Mouse (Mus musculus): Measurements from ENCODE around the gene Lpar6. TPM values are rescaled to one million over a fixed set of nuclear protein-coding genes. Genes with fewer than 3 reads are reported as not detected.

The Lpar6 gene
- polyA plus RNA-seq, 1 experiment from 2014 or later = 4.6 TPM

DNA sequence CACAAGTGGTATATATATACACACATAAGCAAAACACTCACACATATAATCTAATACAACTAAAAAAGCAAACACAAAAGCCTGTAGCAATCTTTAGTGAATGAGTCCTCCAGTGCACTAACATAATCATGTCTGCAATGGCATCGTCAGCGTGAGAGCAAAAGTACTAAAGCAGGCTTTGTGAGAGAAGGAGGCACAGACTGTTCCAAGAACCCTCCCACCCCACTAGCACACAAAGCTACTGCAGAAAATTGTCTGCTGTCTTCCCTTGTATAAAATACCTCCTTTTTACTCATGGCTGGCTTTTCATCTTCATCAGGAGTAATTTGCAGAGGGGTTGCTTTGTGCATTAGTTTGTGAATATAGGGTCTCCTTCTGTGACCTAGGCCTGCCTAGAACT lies 14.6 kb downstream of the Lpar6 start:
- H3K27ac ChIP-seq = no peak overlapping the region
- H3K36me3 ChIP-seq (replicated peaks; ENCODE audit: control insufficient read depth, insufficient read depth) = peaks cover 8% of the 10 kb centered on the region; the same call in 1 of the 2 replicates
- no peak overlapping the region for H3K4me3 ChIP-seq (replicated peaks; ENCODE audit: low read length)
- no peak overlapping the region for H3K9ac ChIP-seq
- no peak overlapping the region for H3K4me2 ChIP-seq (replicated peaks)
- no peaks in the 10 kb centered on the region for H3K4me1 ChIP-seq (replicated peaks; ENCODE audit: control insufficient read depth, insufficient read depth, low read length)
- no peak for DNase-seq (ENCODE audit: low spot score)
- H3K9me3 ChIP-seq (ENCODE audit: control insufficient read depth, low read length) = no peaks in the 10 kb centered on the region
- no peak for ATAC-seq (ENCODE audit: low FRiP score)
- H3K27me3 ChIP-seq (ENCODE audit: control insufficient read depth, insufficient read depth, low read length) = no peaks in the 10 kb centered on the region
- 44% methylated on average over 2 of the region's 2 CpGs for WGBS

DNA sequence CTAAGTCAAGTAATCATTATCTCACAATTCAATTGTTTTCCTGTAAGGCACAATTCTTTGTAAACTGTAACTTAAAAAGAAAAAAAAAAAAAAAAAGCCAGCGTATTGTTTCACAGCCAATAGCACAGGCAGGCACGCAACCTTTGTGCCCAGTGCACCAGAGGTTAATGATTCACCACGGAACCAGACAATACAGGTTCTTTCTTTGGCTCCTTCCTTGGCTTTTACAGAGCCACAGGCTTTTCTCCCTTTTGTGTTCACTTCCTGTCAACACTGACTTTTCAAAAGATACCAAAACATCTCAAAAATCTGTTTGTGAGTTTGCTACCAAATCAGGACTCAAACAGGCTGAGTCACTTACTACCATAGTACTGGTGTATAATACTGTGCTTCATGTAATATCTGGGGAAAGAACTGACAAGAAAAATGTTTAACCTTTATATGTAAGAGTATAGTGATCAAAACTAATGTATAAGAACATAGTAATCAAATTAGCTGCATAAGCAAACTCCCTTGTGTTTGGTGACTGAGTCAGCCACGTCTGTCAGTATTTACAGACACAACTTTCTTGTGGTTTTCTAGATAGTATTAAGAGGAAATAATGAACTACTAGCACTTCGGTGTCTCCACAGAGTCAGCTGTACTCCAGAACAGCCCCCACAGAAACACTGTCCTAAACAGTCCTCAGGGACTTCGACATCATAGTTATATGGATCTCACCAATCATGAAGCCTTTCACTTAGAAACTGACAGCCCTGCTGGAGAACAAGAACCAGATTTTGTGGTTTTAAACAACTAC lies 16.0 kb downstream of the Lpar6 start:
- no peak for ATAC-seq (ENCODE audit: low FRiP score)

DNA sequence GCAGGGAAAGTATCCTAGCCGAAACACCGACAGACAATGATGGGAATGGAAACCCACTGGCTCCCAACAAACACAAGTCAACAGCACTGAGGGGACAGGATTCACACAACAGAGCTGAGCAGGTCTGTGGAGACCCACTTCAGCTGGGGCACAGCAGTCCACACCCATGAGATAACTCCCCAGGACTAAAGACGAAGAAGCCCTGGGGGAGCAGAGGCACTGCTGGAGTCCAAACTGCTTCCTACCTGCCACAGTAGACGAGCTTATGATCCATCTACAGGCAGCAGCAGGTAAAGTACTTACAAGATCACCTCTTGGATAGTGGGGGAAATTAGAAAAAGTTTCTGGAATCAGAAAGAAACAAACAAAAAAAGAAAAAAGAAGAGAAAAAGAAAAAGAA lies 16.7 kb downstream of the Lpar6 start:
- no peak overlapping the region for H3K4me3 ChIP-seq (replicated peaks; ENCODE audit: low read length)

More for the DNA sequence above, 16.0 kb downstream of the Lpar6 start:
- 20% methylated on average over 6 of the region's 6 CpGs for WGBS
- H3K4me2 ChIP-seq (replicated peaks) = no peak overlapping the region
- no peaks in the 10 kb centered on the region for H3K4me1 ChIP-seq (replicated peaks; ENCODE audit: control insufficient read depth, insufficient read depth, low read length)
- no peak for DNase-seq (ENCODE audit: low spot score)
- H3K9me3 ChIP-seq (ENCODE audit: control insufficient read depth, low read length) = no peaks in the 10 kb centered on the region
- H3K9ac ChIP-seq = no peak overlapping the region
- H3K27me3 ChIP-seq (ENCODE audit: control insufficient read depth, insufficient read depth, low read length) = no peaks in the 10 kb centered on the region
- peaks cover 8% of the 10 kb centered on the region; the same call in 1 of the 2 replicates for H3K36me3 ChIP-seq (replicated peaks; ENCODE audit: control insufficient read depth, insufficient read depth)
- H3K4me3 ChIP-seq (replicated peaks; ENCODE audit: low read length) = no peak overlapping the region
- H3K27ac ChIP-seq = no peak overlapping the region

DNA sequence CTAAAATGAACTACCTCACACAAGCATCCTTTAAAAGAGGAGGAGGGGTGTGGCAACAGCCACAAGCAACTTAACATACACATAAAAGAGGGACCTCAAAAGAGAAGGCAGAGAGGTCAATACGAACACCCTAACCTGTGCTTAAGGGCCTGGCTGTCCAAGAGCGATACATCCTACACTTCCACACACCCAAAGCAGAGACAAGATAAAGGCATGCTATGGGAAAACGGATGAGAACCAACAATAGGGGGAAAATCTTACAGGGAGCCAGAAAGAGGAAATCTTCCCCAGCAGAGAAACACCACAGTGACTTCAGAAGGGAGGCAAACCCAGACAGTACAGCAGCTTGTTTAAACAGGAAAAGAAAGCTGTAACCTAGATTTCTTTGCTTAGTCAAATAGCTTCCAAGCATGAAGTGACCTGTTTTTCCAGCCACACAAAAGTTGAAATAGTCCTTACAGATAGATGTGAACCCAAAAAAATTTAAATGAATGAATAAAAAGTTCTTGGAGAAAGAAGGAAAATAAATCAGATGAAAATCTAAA lies 17.8 kb downstream of the Lpar6 start:
- H3K27me3 ChIP-seq (ENCODE audit: control insufficient read depth, insufficient read depth, low read length) = no peaks in the 10 kb centered on the region
- H3K4me2 ChIP-seq (replicated peaks) = no peak overlapping the region
- DNase-seq (ENCODE audit: low spot score) (no peak), ATAC-seq (ENCODE audit: low FRiP score) (no peak)
- WGBS = 54% methylated on average over 3 of the region's 3 CpGs
- no peak overlapping the region for H3K4me3 ChIP-seq (replicated peaks; ENCODE audit: low read length)
- H3K4me1 ChIP-seq (replicated peaks; ENCODE audit: control insufficient read depth, insufficient read depth, low read length) = no peaks in the 10 kb centered on the region
- H3K9ac ChIP-seq = no peak overlapping the region
- no peaks in the 10 kb centered on the region for H3K9me3 ChIP-seq (ENCODE audit: control insufficient read depth, low read length)
- H3K27ac ChIP-seq = no peak overlapping the region
- peaks cover 13% of the 10 kb centered on the region for H3K36me3 ChIP-seq (replicated peaks; ENCODE audit: control insufficient read depth, insufficient read depth)

More for the DNA sequence above, 16.7 kb downstream of the Lpar6 start:
- H3K36me3 ChIP-seq (replicated peaks; ENCODE audit: control insufficient read depth, insufficient read depth) = peaks cover 8% of the 10 kb centered on the region; the same call in 1 of the 2 replicates
- H3K9me3 ChIP-seq (ENCODE audit: control insufficient read depth, low read length) = no peaks in the 10 kb centered on the region
- DNase-seq (ENCODE audit: low spot score) (no peak), ATAC-seq (ENCODE audit: low FRiP score) (no peak)
- no peaks in the 10 kb centered on the region for H3K27me3 ChIP-seq (ENCODE audit: control insufficient read depth, insufficient read depth, low read length)
- no peak overlapping the region for H3K4me2 ChIP-seq (replicated peaks)
- H3K4me1 ChIP-seq (replicated peaks; ENCODE audit: control insufficient read depth, insufficient read depth, low read length) = no peaks in the 10 kb centered on the region
- WGBS = 43% methylated on average over 4 of the region's 4 CpGs
- H3K27ac ChIP-seq = no peak overlapping the region
- H3K9ac ChIP-seq = no peak overlapping the region

DNA sequence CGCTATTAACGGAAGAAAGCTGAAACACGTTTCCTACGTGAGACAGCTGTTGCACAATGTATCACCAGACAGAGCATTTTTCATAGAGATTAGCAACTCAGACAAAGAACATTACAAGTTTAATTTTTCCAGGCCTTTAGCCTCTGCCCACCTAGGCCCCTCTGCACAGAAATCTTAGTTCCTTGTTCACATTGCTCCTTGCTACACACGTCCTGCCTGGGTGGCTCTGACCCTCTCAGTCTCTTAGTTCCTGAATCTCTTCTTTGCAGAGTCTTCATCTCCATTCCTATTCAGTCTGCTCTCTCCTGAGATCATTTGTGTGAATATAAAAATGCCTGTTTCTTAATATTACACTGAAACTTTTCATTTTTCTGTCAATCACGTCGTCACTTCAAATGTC lies 19.7 kb downstream of the Lpar6 start:
- no peak overlapping the region for H3K9ac ChIP-seq
- H3K36me3 ChIP-seq (replicated peaks; ENCODE audit: control insufficient read depth, insufficient read depth) = peaks cover 10% of the 10 kb centered on the region
- no peak for DNase-seq (ENCODE audit: low spot score)
- 74% methylated on average over 7 of the region's 7 CpGs for WGBS
- H3K27me3 ChIP-seq (ENCODE audit: control insufficient read depth, insufficient read depth, low read length) = no peaks in the 10 kb centered on the region
- H3K4me2 ChIP-seq (replicated peaks) = no peak overlapping the region
- H3K4me3 ChIP-seq (replicated peaks; ENCODE audit: low read length) = no peak overlapping the region
- ATAC-seq (ENCODE audit: low FRiP score) = no peak
- H3K4me1 ChIP-seq (replicated peaks; ENCODE audit: control insufficient read depth, insufficient read depth, low read length) = no peaks in the 10 kb centered on the region
- no peak overlapping the region for H3K27ac ChIP-seq
- H3K9me3 ChIP-seq (ENCODE audit: control insufficient read depth, low read length) = no peaks in the 10 kb centered on the region

DNA sequence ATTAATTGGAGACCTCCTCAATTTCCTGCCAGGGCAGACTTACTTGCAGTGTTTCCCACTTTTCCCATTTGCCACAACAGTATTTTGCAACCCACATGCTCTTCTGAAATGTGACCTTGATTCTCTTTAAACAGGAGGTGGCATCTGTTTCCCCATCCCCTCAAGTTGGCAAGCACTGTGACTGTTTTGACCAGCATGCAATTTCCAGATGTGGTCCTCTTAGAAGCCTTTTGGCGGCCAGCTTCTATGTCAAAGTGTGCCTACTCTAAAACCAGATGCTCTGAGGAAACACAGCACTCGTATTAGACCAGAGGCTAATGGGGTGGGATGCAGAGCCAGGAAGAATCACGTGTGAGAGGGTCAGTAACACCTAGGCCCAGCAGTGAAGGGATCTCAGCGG lies 20.5 kb downstream of the Lpar6 start:
- Histone ChIP-seq H3K4me2 (replicated peaks) (no peak overlapping the region), H3K9ac (no peak overlapping the region), H3K27ac (no peak overlapping the region), H3K4me3 (replicated peaks; ENCODE audit: low read length) (no peak overlapping the region), H3K4me1 (replicated peaks; ENCODE audit: control insufficient read depth, insufficient read depth, low read length) (no peaks in the 10 kb centered on the region), H3K27me3 (ENCODE audit: control insufficient read depth, insufficient read depth, low read length) (no peaks in the 10 kb centered on the region), H3K9me3 (ENCODE audit: control insufficient read depth, low read length) (no peaks in the 10 kb centered on the region), H3K36me3 (replicated peaks; ENCODE audit: control insufficient read depth, insufficient read depth) (peaks cover 18% of the 10 kb centered on the region)
- DNase-seq (ENCODE audit: low spot score) (no peak), ATAC-seq (ENCODE audit: low FRiP score) (no peak)
- 74% methylated on average over 4 of the region's 4 CpGs for WGBS

DNA sequence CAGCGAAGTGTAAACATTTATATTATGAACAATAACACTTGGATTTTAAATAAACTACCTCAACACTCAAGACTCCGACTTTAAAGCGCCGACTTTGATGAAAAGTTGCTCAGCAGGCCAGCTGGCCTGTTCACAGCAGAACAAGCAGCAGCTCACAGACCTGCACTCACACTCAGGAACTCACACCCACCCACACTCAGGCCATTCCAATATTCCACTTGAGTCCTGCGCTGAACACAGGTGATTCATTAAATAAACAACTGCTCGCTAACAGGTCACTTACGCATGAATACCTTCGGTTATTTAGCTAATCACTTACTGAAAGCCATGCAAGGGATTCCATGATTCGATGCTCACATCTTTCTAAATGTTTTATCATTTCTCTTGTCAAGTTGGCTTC lies 24.5 kb downstream of the Lpar6 start:
- H3K36me3 ChIP-seq (replicated peaks; ENCODE audit: control insufficient read depth, insufficient read depth) = peaks cover 31% of the 10 kb centered on the region
- no peaks in the 10 kb centered on the region for H3K27me3 ChIP-seq (ENCODE audit: control insufficient read depth, insufficient read depth, low read length)
- DNase-seq (ENCODE audit: low spot score) (no peak), ATAC-seq (ENCODE audit: low FRiP score) (no peak)
- H3K4me1 ChIP-seq (replicated peaks; ENCODE audit: control insufficient read depth, insufficient read depth, low read length) = no peaks in the 10 kb centered on the region
- no peak overlapping the region for H3K4me2 ChIP-seq (replicated peaks)
- WGBS = 95% methylated on average over 9 of the region's 9 CpGs
- no peak overlapping the region for H3K4me3 ChIP-seq (replicated peaks; ENCODE audit: low read length)
- no peak overlapping the region for H3K27ac ChIP-seq
- peaks cover 10% of the 10 kb centered on the region for H3K9me3 ChIP-seq (ENCODE audit: control insufficient read depth, low read length)
- H3K9ac ChIP-seq = no peak overlapping the region

DNA sequence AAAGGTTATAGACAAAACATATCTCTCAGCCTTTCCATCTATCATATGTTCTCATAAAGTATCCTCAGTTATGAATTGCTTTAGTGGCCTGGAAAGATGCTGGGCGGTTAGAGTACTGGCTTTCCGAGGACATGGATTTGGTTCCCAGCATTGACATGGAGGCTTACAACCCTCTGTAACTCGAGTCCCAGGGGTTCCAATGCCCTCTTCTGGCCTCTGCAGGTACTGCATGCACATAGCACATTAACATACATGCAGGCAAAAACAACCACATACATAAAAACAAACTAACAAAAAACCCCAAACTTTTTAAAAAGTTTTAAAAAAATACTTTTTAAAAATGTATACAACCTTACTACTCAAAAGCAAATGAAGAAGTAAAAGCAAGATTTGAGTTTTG lies 28.5 kb downstream of the Lpar6 start:
- Histone ChIP-seq H3K9ac (no peak overlapping the region), H3K4me2 (replicated peaks) (no peak overlapping the region), H3K27me3 (ENCODE audit: control insufficient read depth, insufficient read depth, low read length) (no peaks in the 10 kb centered on the region), H3K36me3 (replicated peaks; ENCODE audit: control insufficient read depth, insufficient read depth) (peaks cover 29% of the 10 kb centered on the region), H3K27ac (no peak overlapping the region), H3K4me3 (replicated peaks; ENCODE audit: low read length) (no peak overlapping the region), H3K9me3 (ENCODE audit: control insufficient read depth, low read length) (peaks cover 10% of the 10 kb centered on the region), H3K4me1 (replicated peaks; ENCODE audit: control insufficient read depth, insufficient read depth, low read length) (no peaks in the 10 kb centered on the region)
- DNase-seq (ENCODE audit: low spot score) (no peak), ATAC-seq (ENCODE audit: low FRiP score) (no peak)
- 88% methylated on average over 3 of the region's 3 CpGs for WGBS

DNA sequence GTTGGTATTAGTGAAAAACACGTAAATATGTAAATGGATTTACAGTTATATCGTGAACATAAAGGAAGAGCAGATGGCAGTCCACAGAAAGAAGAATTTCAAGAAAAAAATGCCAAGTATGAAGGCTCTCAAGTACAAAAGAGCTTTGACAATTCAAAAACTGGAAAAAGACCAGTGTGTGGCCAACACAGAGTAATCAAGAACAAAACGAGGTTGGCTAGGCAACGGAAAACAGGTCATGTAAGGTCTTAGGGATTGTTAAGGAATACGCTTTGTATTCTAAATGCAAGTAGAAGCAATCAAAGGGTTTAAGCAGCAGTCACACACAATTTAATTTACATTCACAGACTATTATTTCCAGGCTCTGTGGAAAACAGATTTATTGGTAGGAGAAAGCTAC lies 34.1 kb downstream of the Lpar6 start:
- H3K4me2 ChIP-seq (replicated peaks) = no peak overlapping the region
- H3K4me1 ChIP-seq (replicated peaks; ENCODE audit: control insufficient read depth, insufficient read depth, low read length) = no peaks in the 10 kb centered on the region
- DNase-seq (ENCODE audit: low spot score) (no peak), ATAC-seq (ENCODE audit: low FRiP score) (no peak)
- no peak overlapping the region for H3K9ac ChIP-seq
- no peak overlapping the region for H3K4me3 ChIP-seq (replicated peaks; ENCODE audit: low read length)
- H3K9me3 ChIP-seq (ENCODE audit: control insufficient read depth, low read length) = no peaks in the 10 kb centered on the region
- WGBS = 27% methylated on average over 5 of the region's 5 CpGs
- no peaks in the 10 kb centered on the region for H3K27me3 ChIP-seq (ENCODE audit: control insufficient read depth, insufficient read depth, low read length)
- H3K36me3 ChIP-seq (replicated peaks; ENCODE audit: control insufficient read depth, insufficient read depth) = peaks cover 19% of the 10 kb centered on the region
- no peak overlapping the region for H3K27ac ChIP-seq
